Mouse (Mus musculus) spleen, embryonic (tissue): Measurements from ENCODE around the gene Dcx.

Experiments
- CTCF ChIA-PET: fragments of 350-600 bp; sonication (Branson Sonifier 250); formaldehyde crosslinking; loops from one replicate; lab custom pipeline; 2022; lab: Charles Lee

Dcx gene

DNA sequence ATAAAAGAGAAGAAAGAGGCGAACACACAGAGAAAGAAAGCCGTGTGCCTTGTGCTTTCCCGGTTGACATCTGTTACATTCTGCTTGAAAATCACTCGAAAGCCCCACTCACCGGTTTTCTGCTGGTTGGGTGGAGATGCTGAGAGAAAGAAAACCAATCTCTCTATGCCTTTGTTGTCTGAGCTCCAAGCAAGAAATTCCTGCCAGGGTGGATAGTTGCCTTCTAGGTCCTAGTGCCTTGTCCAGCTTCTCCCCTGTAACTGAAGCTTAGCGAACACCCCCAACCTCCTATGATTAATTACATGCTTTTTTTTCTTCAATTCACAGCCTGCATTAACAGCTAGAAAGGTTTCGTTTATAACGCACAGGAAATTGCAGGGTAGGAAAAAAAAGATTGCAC, at the start of gene Dcx:
TSS of gene Dcx (minus strand) at position 354 of the 400 bp plus-strand sequence.
- CTCF ChIA-PET: no interaction called here

DNA sequence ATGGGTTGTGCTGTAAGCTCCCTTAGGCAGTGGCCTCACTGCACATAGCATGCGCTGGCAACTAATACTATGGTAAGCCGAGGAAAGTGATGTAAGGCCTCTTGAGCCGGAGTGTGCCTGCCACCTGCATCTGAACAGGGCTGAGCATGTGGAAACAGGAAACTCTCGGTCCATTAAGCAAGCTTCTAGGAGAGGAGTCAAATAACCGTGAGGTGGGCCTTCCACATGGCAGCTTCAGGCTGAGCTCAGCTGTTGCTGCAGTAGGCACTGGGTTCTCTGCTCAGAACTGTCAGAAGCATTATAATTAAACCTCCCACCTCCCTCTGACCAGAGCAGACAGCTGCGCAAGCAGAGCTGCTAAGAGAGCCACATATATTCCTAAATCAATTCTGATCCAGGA, 33.1 kb upstream of the Dcx start:
- CTCF ChIA-PET: no interaction called here

DNA sequence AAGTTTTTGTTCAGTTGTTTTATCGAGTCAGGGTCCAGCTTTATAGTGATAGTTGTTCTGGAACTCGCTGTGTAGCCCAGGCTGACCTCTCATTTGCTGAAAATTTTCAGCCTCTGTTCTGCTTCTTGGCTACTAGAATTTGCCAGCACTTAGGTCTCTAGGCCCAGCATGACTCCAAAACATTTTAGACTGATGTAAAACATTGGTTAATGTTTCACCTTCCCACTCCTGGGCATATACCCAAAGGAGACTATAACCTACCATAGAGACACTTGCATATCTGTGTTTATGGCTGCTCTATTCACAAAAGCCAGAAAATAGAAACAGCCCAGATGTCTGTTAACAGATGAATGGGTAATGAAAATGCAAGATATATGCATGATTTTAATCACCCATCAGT, 560 bp upstream of the Dcx start:
- CTCF ChIA-PET: no interaction called here

DNA sequence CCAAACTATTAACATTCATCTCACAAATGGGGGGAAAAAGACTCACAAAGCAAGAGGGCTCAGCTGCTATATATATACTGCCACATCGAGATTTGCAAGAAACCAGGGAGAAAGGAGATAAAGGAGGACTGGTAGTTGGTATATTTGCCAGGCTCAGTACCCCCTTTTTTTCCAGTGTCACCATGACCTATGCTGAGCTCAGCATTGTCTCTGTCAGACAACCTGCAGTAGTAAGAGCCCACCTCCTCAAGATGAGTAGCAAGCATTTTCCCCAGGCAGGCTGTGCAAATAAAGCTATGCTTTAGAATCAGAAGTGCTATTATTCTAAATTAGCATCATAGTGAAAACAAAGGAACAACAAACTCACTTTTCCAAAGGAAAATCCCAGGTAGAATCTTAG, 581 bp downstream of the Dcx start:
- CTCF ChIA-PET: no interaction called here

DNA sequence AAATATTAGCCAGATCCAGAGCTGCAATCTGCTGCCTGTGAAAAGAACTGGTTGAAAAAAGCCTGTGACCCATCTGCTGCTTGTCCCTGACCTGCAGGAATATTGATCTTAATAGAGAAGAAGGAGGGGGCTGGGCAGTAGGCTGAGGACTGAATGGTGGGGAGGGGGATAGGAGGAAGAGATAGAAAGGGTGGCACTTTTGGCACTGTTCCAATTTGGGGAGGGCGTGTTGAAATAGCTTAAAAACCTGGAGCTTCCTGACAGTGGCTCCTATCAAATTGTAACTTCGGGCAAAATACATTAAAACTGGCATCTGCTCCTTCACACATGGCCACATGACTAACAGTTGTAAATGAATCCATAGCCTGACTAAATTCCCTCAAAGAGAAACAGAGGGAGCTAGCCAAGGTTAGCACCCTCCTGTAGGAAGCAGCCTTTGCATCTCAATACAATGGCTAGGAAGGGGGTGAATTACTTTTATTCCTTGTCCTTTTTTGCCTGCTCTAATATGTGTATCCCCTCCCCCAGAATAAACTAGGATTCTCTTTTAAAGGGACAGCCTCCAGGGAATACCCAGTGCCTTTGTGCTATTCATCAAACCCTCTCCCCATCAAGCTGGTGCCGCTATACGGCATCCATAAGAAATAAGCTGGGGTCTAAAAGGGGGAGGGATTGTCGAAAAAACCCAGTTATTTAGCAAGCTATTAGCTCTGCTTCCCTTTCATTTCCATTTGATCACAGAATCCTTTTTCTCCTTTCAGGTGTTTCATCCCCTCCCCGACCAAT, 1.5 kb downstream of the Dcx start:
- CTCF ChIA-PET: no interaction called here

DNA sequence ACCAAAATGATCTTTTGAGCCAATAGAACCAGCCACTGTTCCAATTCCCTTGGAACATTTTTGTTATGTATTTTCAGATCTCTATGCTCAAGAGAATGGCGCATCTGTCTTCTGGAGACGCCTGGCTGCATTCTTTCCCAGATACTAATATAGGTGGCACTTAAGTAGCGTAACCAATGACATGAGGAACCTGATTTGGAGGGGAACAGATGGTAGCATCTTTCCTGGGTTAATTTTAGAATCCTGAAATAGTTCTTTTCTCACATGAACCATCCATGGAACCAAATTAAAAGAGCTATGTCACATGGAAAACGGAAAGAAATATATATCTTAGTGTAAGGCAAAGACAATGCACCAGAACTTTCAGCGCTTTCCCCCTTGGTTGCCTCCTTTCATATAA, 11.0 kb downstream of the Dcx start:
- CTCF ChIA-PET: no interaction called here

DNA sequence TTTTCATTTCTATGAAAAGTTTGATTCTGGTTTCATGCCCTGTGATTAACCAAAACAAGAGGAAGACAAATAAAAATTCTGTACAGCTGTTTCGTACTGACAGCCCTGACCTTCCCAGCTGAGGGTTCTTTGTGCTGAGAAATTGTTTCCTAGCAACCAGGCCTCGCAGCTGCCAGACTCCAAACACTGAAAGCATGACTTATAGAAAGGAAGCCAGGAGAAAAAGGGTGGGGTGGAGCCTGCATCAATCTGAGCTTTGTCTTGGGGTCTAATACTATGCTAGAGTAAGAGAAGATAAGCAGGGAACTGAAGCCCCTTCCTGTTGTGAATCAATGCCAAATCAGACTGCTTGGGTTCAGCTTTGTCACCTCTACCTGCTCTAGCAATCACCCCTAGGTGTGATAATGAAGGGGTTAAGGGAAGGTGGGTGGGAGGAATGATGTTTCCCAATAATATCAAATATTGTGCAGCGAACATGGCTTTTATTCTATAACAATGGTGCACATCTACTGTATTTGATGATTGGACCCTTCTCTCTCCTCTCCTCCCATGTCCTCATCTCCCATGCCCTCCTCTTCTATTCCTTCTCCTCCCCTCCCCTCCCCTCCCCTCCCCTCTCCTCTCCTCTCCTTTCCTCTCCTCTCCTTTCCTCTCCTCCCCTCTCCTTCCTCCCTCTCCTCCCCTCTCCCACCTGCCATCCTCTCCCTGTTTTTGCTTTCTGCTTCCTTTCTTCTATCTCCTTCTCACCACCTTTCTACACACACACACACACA, 26.2 kb downstream of the Dcx start:
- CTCF ChIA-PET: no interaction called here

DNA sequence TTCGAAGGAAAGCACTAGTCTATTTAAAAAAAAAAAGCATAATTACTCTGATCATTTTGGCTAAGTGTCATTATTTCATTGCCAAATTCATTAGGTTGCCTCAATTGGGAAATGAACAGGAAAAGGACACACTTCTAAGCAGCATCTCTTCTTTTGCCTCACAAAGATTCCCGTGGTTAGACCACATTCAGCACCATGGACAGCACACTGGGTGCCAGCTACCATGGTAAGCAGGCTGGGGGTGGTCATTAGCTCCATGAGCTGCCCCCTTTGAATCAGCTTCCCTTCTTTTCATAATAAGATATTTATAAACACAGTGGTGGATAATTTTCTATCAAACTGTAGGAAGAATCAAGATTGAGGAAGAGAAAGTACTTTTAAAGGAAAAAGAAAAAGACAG, 28.4 kb downstream of the Dcx start:
- CTCF ChIA-PET: no interaction called here

DNA sequence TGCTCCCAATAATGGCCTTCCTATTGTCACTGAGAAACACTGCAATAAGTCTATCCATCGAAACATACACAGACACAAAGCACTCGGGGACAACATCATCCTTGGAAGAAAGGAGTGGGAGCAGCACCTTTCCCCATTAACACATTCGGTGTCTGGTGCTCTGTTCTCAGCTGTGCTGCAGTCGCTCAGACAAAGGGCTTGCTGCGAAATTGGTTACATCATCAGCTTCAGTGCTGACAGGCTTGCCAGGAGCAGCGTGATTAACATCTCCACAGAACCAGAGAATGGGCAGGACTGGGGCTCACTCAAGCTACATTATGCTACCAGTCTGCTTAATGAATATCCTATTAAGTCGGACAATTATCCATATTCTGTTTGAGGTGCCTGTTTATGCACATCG, 30.8 kb downstream of the Dcx start:
- CTCF ChIA-PET: no interaction called here

DNA sequence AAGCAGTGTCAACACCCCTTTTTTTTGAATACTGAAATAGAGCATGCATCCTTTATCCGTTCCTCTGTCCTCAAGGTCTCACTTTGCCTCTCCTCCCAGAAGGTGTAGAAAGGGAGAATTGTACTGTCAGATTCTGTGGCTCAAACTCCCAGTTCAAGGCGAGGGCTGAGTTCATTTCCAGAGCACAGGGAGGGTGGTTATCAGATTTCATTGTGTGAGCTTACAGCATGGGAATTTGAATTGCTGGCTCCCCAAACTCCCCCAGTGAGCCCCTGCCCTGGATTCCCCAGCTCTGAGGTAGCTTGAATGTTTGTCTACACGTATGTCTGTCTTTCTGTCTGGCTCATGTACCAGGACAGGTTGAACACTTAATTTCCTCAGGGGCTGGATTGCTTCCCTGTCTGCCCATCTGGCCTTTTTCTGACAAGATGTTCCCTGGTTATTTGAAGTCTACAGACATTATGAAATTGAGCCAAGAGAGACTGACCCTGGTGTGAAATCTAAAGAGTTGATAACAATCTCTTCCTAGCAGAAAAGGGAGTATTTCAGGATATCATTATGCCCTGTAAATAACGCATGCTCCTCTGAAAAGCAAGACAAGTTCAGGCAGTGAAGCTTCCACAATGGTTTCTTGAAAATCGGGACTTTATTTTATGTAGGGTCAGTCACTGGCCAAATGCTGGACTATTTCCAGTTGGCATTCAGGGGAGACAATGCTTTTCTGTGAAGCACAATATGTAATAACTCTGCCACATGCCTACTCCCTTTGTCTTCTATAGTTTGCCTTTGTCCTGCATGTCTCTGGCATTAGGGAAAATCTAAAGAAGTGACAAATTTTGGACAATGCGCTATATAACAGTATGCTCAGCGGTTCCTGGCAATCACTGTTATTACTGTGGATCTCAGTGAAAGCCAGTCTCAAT, 35.5 kb downstream of the Dcx start:
- CTCF ChIA-PET: no interaction called here

DNA sequence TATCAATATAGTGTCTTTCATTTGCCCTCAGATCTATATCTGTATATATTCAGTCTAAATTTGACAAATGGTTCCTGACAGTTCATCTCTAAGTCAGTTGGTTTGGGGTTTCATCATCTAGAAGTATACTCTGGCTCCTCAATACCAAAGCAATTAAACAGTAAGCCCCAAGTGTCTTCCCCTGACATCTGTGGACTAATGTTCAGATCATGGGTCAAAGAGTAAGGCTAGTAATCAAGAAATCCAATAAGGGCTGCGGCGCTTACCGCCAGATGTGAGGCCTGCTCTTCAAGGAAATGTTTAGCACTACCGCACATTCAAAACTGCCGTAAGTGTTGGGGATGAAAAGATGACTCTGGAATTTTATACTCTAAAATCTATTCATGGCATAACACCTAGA, 36.2 kb downstream of the Dcx start:
- CTCF ChIA-PET: no interaction called here

DNA sequence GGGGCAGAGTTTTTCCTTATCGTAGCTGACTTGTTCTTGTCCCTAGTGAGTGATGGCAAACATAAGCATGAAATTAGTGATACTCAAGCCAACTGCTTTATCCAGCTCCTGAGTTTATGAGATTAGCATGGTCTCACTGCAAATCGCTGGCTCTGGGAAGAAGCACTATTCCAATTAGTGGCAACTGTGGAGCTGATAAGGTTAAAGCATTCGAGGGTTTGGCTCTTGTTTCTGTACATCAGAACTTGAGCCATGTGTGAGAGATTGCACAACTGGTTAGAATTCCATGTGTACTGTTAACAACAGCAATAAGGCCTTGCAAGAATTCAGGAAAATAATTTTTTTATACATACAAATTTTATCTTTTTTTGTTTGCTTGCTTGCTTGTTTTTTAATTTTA, 39.9 kb downstream of the Dcx start:
- CTCF ChIA-PET: no interaction called here

DNA sequence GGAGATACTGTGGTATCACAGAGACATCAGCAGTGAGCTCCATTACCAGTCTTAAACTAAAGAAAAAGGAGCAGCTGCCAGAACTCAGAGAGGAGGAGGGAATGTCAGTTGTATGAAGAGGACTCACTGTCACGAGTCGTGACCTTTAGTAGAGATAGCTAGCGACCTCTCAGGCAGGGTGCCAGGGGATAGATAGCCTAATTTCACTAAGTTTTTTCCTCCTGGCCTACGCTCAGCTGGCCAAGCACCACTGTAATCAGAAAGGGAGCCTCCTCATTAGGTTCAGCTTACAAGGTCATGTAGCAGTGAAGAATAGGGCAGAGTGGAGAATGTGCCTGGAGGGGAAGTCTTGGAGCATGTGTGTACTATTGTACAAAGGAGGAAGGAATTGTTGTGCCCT, 47.3 kb downstream of the Dcx start:
- CTCF ChIA-PET: no interaction called here

DNA sequence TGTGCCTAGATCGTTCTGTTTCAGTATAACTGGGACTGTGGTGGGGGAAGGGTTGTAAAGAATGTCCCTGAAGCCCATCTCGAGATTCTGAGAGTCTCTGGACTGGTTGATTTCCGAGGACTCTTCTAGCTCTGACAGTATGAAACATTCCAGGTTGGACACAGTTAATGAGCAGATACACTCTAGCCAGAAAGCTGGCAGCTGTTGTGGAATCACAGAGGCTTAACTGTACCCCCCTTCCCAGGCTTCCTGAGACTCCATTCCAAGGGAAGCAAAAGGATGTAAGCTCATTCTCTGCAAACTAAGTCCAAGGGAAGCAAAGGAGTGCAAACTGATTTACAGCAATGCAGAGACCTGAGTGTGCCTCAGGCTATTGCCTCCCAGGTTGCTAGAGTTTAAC, 48.2 kb downstream of the Dcx start:
- CTCF ChIA-PET: no interaction called here

DNA sequence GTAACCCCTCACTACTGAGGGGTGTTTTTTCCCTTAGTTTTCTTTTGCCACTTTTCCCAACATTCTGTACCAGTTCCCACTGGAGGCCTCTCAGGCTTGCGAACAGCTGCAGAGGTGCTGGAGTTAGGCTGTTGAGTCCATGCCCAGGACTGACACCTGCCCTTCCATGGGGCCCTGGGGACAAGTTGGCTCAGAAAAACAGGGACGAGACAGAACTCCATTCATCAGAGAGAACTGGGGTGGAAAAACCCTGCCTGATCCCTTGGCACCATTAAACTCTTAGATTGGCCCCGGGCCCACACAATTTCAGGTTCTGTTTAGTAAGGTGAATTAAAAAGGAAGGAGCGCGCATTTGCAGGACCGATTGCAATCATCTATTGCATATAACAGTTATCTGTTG, 48.8 kb downstream of the Dcx start:
- CTCF ChIA-PET: no interaction called here

DNA sequence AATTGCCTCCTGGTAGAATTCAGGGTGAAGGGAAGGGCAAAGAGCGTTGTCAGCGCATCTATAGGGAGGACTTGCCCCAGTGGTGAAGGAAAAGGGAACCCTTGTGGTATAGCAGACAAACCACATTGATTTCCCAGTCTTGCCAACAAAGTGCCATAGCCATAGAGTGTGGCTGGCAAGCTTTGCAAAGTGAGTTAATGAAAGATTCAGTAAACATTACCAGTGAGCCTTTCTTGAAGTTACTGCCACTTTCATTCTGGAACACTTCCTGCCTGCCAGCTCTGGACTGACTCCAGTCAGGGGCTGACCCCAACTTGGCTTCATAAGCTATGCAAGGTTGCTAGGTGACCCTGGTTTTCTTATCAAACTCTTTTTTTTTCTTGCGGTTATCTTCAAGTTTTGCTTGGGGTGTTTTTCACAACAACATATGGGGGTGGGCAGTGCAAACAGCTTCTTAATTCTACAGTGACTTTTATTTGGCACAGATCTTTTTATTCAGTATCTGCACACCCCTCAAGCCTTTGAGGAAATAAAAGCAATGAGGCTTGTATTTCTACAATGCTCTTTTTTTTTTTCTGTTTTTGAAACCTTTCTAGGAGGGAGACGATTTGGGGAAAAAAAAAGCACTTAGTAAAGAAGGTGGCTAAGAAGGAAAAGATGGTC, 51.2 kb downstream of the Dcx start:
- CTCF ChIA-PET: no interaction called here

DNA sequence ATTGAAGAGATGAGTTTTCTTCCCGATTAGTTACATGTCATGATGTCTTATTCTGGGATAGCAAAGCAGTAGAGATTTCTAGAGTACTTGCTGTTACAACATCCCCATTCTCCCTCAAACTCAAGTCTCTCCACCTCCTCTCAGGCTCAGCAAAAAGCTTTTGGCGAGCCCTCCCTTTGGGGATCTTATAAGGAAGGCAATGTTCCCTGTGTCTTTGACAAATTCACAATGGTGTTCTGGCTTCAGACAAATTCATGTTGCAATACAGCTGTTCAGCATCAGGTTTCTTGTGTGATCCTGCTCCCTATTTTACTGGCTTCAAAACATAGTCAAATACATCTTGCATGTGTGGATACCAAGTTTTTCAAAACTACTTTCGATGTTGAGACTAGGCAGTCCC, 53.5 kb downstream of the Dcx start:
- CTCF ChIA-PET: no interaction called here

DNA sequence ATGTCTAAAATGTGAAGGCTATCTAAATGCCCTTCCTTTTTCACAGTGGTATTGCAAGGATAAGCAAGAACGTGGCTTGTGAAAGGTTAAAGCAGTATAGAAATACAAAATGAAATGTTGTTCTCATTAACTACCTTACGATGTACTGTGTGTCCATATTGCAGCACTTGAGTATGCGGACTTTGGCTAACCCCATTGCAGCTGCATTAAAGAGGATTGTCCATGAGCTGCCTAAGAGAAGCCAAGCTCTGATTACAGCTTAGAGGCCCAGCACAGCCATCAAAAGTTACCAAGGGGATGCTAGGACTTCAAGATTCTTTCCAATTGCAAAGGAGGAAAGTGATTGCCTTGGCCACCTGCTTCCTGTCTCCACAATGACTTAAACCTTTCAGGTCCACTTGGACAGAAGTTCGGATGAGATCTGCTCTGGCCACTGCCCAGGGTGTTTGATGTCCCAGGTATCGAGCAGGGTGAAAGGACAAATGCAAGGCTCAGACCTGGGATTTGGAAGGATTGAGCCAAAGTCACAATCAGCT, 65.9 kb downstream of the Dcx start:
- CTCF ChIA-PET: no interaction called here

DNA sequence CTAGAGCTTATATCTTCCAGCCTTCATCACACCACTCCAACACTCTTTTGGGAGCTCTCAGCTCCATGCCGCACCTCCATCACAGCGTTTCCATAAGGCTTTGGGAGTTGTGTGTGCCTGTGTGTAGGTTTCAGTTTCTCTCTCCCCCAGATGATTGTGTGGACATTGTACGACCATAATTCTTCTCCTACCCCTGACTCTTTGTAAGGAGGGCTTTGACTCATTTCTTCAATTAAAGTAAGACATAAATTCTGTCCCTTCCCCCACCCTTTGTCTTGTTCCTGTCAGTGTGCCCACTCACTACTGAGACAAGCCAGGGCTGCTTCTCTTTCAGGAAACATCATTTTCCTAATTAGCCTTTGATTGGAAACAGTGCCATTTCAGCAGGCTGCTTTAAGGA, 81.8 kb downstream of the Dcx start:
- CTCF ChIA-PET: no interaction called here

DNA sequence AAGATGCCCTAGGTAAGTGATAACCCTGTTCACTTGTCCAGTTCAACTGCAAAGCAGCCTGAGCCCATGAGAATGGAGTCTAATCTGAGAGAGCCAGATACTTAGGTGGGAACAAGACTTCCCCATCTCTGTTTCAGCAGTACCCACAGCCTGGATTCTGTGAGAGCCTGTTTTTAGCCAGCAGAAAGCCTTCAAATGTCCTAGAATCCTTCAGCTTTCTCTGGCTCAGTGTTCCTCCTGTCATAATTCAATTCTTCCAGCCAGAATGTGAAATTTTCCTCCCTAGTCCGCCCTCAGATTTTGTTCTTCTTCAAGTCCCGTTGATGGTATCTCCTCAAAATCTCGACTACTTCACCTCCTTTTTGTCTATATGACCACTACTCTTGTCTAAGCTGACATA, 83.1 kb downstream of the Dcx start:
- CTCF ChIA-PET: no interaction called here

DNA sequence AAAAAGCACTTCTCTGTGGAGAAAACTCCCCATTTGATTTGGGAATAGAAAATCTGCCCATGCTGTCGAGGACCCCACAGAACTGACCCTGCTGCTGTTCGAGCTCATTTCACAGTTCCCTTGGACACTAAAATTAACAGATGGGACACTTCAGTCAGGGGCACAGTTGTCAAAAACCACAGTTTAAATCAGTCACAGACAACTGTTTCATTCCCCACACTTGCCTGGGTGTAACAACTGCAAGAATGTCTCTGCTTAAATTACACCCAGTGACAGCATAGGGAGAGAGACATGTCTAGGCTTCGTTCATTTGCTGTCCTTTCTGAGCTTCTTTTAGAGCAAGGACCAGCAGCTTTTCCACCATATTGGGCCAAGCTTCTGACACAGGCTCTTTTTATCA, 86.5 kb downstream of the Dcx start:
- CTCF ChIA-PET: no interaction called here

DNA sequence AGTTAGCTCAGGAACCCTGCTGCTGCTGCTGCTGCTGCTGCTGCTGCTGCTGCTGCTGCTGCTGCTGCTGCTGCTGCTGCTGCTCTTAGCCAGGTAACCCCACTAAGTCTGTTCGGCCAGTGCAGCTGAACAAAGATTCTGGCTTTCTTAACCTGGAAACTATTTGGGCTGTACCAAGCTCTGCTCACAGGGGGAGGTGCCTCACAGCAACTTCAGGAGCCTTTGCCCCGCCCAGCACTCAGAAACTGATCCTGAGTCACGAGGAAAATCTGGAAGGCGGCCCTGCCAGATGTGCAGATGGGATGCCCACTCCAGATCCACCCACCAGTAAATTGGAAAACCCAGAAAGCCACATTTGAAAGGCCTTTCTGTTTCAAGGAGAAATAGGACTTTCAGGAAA, 105.9 kb downstream of the Dcx start, which contains the start of gene Capn6:
TSS of gene Capn6 (minus strand) at position 203 of the 400 bp plus-strand sequence.
- CTCF ChIA-PET: no interaction called here
